Mouse (Mus musculus): ENCODE measurements at regions not wholly inside any gene's neighbourhood (a gene's known extent, or its start where the extent isn't known, plus 50 kb on each side); places are given as distances from the start of the nearest gene placed in this dataset.

GRCm38 (mm10) chr11:19828959-19829401 lies 95.2 kb upstream of the Spred2 start:
- Histone ChIP-seq H3K4me3 (no peak overlapping the region), H3K27ac (no peak overlapping the region), H3K9ac (ENCODE audit: low read depth, low read length) (no peak overlapping the region), H3K36me3 (ENCODE audit: control insufficient read depth, insufficient read depth, low read length) (no peaks in the 10 kb centered on the region), H3K4me1 (ENCODE audit: control insufficient read depth, insufficient read depth, low read length) (peaks cover 3% of the 10 kb centered on the region), H3K27me3 (ENCODE audit: control insufficient read depth, insufficient read depth, low read length) (no peaks in the 10 kb centered on the region), H3K79me2 (replicated peaks; ENCODE audit: control insufficient read depth, insufficient read depth, low read length) (no peaks in the 10 kb centered on the region)
- TF ChIP-seq CTCF (IDR thresholded peaks at IDR 0.05) (no peak), EP300 (IDR thresholded peaks at IDR 0.05; ENCODE audit: insufficient read depth, low read depth, low read length) (no peak), POLR2A (IDR thresholded peaks at IDR 0.05; ENCODE audit: insufficient read depth, low read depth, low read length) (no peak)
- intact Hi-C loops (cut with DNase I) = loop anchor here (10.0 kb wide), 1 partner anchor 376 kb away; the partner anchor contains the start of gene Rab1a
- 35% methylated on average over 8 of the region's 8 CpGs for WGBS
- no peak for DNase-seq

DNA sequence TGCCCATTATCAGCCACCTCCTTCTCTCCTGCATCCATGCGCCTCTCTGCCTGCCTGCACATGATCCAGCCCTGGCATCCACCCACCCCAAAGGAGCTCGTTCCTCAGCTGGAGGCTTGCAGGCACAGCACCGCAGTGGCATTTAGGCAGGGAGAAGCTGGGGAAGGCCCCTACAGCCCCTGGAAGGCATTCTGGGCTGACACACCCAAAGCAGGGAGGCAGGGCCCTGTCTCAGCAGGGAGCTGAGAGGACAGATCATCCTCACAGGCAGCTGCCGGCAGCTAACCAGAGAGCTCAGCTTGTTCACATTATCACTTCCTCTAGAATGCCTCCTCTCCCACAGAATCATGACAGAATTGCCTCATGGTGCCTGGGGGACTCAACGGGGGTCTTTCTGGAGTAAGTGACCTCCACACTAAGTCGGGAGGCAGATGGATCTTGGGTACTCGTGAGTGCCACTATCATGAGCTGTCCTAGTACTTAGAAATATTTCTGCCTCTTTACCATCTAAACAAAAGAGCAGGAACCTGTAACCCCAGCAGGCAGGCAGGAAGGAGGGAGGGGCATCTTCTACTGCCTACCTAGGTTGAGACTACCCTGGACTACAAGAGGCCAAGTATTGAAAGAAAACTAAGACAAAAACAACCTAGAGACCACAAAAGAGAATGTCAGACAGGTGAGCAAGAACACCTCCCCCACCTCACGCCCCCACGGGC lies 94.5 kb upstream of the Spred2 start:
- no peak overlapping the region for H3K4me3 ChIP-seq
- H3K4me1 ChIP-seq (ENCODE audit: control insufficient read depth, insufficient read depth, low read length) = peaks cover 3% of the 10 kb centered on the region
- no peaks in the 10 kb centered on the region for H3K27me3 ChIP-seq (ENCODE audit: control insufficient read depth, insufficient read depth, low read length)
- DNase-seq = no peak
- H3K36me3 ChIP-seq (ENCODE audit: control insufficient read depth, insufficient read depth, low read length) = no peaks in the 10 kb centered on the region
- H3K79me2 ChIP-seq (replicated peaks; ENCODE audit: control insufficient read depth, insufficient read depth, low read length) = no peaks in the 10 kb centered on the region
- WGBS = 44% methylated on average over 9 of the region's 9 CpGs
- no peak for TF ChIP-seq POLR2A (IDR thresholded peaks at IDR 0.05; ENCODE audit: insufficient read depth, low read depth, low read length)
- no peak for TF ChIP-seq EP300 (IDR thresholded peaks at IDR 0.05; ENCODE audit: insufficient read depth, low read depth, low read length)
- no peak for TF ChIP-seq CTCF (IDR thresholded peaks at IDR 0.05)
- no peak overlapping the region for H3K9ac ChIP-seq (ENCODE audit: low read depth, low read length)
- H3K27ac ChIP-seq = no peak overlapping the region
- intact Hi-C loops (cut with DNase I) = loop anchor here (1.0 to 10.0 kb wide), 4 partner anchors 93 to 375 kb away; partner anchors contain the start of genes Rab1a and Spred2

- no peak overlapping the region for H3K27ac ChIP-seq
- TF ChIP-seq EP300 (IDR thresholded peaks at IDR 0.05; ENCODE audit: insufficient read depth, low read depth, low read length) = peak; percentile 88
- TF ChIP-seq POLR2A (IDR thresholded peaks at IDR 0.05; ENCODE audit: insufficient read depth, low read depth, low read length) = no peak
- peak; percentile 98 for TF ChIP-seq CTCF (IDR thresholded peaks at IDR 0.05)
- peaks cover 3% of the 10 kb centered on the region for H3K4me1 ChIP-seq (ENCODE audit: control insufficient read depth, insufficient read depth, low read length)
- WGBS = 13% methylated on average over 18 of the region's 18 CpGs
- DNase-seq = peak; percentile 71 to 84
- no peaks in the 10 kb centered on the region for H3K27me3 ChIP-seq (ENCODE audit: control insufficient read depth, insufficient read depth, low read length)
- no peak overlapping the region for H3K9ac ChIP-seq (ENCODE audit: low read depth, low read length)
- intact Hi-C loops (cut with DNase I) = loop anchor here (1.0 to 5.0 kb wide), 3 partner anchors 92 to 242 kb away; partner anchors contain the start of gene Spred2
- no peaks in the 10 kb centered on the region for H3K79me2 ChIP-seq (replicated peaks; ENCODE audit: control insufficient read depth, insufficient read depth, low read length)
- no peaks in the 10 kb centered on the region for H3K36me3 ChIP-seq (ENCODE audit: control insufficient read depth, insufficient read depth, low read length)
- no peak overlapping the region for H3K4me3 ChIP-seq
These were observed 93.7 kb upstream of the Spred2 start for GRCm38 (mm10) chr11:19830280-19831062.

DNA sequence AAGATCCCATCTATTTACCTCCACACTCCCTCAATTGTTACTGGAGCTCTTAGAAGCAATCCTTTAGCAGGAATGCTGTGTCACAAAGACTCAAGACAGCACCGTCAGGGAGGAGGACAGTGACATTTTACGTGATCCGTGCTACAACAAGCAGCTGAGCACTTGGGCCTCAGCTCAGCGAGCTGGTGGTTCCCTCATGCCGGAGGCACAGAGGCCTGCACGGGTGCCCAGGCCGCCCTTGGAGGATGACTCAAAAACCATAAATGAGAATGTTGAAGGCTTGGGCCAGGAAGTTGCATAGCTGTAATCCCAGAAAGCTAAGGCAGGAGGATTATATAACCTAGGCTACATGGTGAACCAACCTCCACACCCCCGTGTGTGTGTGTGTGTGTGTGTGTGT lies 89.6 kb upstream of the Spred2 start:
- intact Hi-C loops (cut with DNase I) = loop anchor here (5.0 kb wide), 1 partner anchor 88 kb away; the partner anchor contains the start of gene Spred2
- WGBS = 90% methylated on average over 8 of the region's 8 CpGs
- H3K4me3 ChIP-seq = no peak overlapping the region
- DNase-seq = no peak
- H3K4me1 ChIP-seq (ENCODE audit: control insufficient read depth, insufficient read depth, low read length) = no peaks in the 10 kb centered on the region
- H3K79me2 ChIP-seq (replicated peaks; ENCODE audit: control insufficient read depth, insufficient read depth, low read length) = no peaks in the 10 kb centered on the region
- no peak for TF ChIP-seq POLR2A (IDR thresholded peaks at IDR 0.05; ENCODE audit: insufficient read depth, low read depth, low read length)
- H3K9ac ChIP-seq (ENCODE audit: low read depth, low read length) = no peak overlapping the region
- H3K27me3 ChIP-seq (ENCODE audit: control insufficient read depth, insufficient read depth, low read length) = no peaks in the 10 kb centered on the region
- H3K36me3 ChIP-seq (ENCODE audit: control insufficient read depth, insufficient read depth, low read length) = no peaks in the 10 kb centered on the region
- no peak overlapping the region for H3K27ac ChIP-seq

- H3K4me1 ChIP-seq (ENCODE audit: control insufficient read depth, insufficient read depth, low read length) = no peaks in the 10 kb centered on the region
- no peak overlapping the region for H3K9ac ChIP-seq (ENCODE audit: low read depth, low read length)
- H3K4me3 ChIP-seq = no peak overlapping the region
- no peak overlapping the region for H3K27ac ChIP-seq
- intact Hi-C loops (cut with DNase I) = no loop called here
- no peak for TF ChIP-seq EP300 (IDR thresholded peaks at IDR 0.05; ENCODE audit: insufficient read depth, low read depth, low read length)
- no peak for TF ChIP-seq CTCF (IDR thresholded peaks at IDR 0.05)
- no peak for TF ChIP-seq POLR2A (IDR thresholded peaks at IDR 0.05; ENCODE audit: insufficient read depth, low read depth, low read length)
- H3K36me3 ChIP-seq (ENCODE audit: control insufficient read depth, insufficient read depth, low read length) = no peaks in the 10 kb centered on the region
- 52% methylated on average over 6 of the region's 6 CpGs for WGBS
- H3K79me2 ChIP-seq (replicated peaks; ENCODE audit: control insufficient read depth, insufficient read depth, low read length) = no peaks in the 10 kb centered on the region
- no peak for DNase-seq
- H3K27me3 ChIP-seq (ENCODE audit: control insufficient read depth, insufficient read depth, low read length) = no peaks in the 10 kb centered on the region
These were observed 88.9 kb upstream of the Spred2 start for GRCm38 (mm10) chr11:19835221-19835745.
